Mouse (Mus musculus) testis, adult 2 months (tissue): Measurements from ENCODE around the gene Lpar3. TPM values are rescaled to one million over a fixed set of nuclear protein-coding genes. Genes with fewer than 3 reads are reported as not detected.

Source experiments
- H3K27ac ChIP-seq: fragments of 200-500 bp; 2 replicates; pipeline ENCODE4 v1.5.1; 2012; ENCODE audit warnings: low read depth, low read length; ENCODE audit not compliant: control insufficient read depth, insufficient read depth
- H3K27me3 ChIP-seq: fragments of 200-500 bp; 2 replicates; pipeline ENCODE4 v1.6.1; 2012; ENCODE audit warnings: mild to moderate bottlenecking, low read length, moderate library complexity; ENCODE audit not compliant: control insufficient read depth, insufficient read depth
- H3K36me3 ChIP-seq: fragments of 200-500 bp; 2 replicates; pipeline ENCODE4 v1.6.1; 2012; ENCODE audit warnings: mild to moderate bottlenecking, low read length; ENCODE audit not compliant: control insufficient read depth, insufficient read depth
- H3K4me1 ChIP-seq: fragments of 200-500 bp; 2 replicates; pipeline ENCODE4 v1.6.1; 2012; ENCODE audit warnings: low read length; ENCODE audit not compliant: control insufficient read depth, insufficient read depth
- H3K4me3 ChIP-seq: fragments of 200-500 bp; 2 replicates; pipeline ENCODE4 v1.5.1; 2012; ENCODE audit warnings: low read depth, mild to moderate bottlenecking, low read length, moderate library complexity, mixed read lengths; ENCODE audit not compliant: control insufficient read depth
- CTCF ChIP-seq: fragments of 200-500 bp; IDR thresholded peaks from 2 replicates; pipeline ENCODE4 v1.5.1; 2012; ENCODE audit warnings: low read depth, mild to moderate bottlenecking, inconsistent platforms, low read length, moderate library complexity; ENCODE audit not compliant: control insufficient read depth, insufficient read depth, insufficient replicate concordance
- POLR2A ChIP-seq: fragments of 200-500 bp; IDR thresholded peaks from 2 replicates; pipeline ENCODE4 v1.6.1; 2012; ENCODE audit warnings: low read depth, mild to moderate bottlenecking, inconsistent platforms, low read length, moderate library complexity; ENCODE audit not compliant: control insufficient read depth
- polyA plus RNA-seq: library from polyadenylated mRNA; depleted of rRNA; stranded (reverse); fragments of >200 nt; gene quantifications from 2 replicates; pipeline ENCODE4 v1.2.3, GENCODE M21; 2012

The Lpar3 gene
- polyA plus RNA-seq, 1 experiment: 27.0 TPM

- H3K4me3 ChIP-seq: no peak overlapping the region
- H3K27me3 ChIP-seq: no peaks in the 10 kb centered on the region
- no peak for TF ChIP-seq CTCF
- no peak for TF ChIP-seq POLR2A
- no peak overlapping the region for H3K27ac ChIP-seq
- H3K4me1 ChIP-seq: no peaks in the 10 kb centered on the region
- H3K36me3 ChIP-seq: no peaks in the 10 kb centered on the region
Measured at GRCm38 (mm10) chr3:146302451-146302850, 81.7 kb downstream of the Lpar3 start.

- no peaks in the 10 kb centered on the region for H3K4me1 ChIP-seq
- TF ChIP-seq POLR2A (no peak), CTCF (no peak)
- H3K27ac ChIP-seq: no peak overlapping the region
- no peaks in the 10 kb centered on the region for H3K27me3 ChIP-seq
- H3K4me3 ChIP-seq: no peak overlapping the region
- no peaks in the 10 kb centered on the region for H3K36me3 ChIP-seq
Measured at GRCm38 (mm10) chr3:146303194-146303593, 82.4 kb downstream of the Lpar3 start.

DNA sequence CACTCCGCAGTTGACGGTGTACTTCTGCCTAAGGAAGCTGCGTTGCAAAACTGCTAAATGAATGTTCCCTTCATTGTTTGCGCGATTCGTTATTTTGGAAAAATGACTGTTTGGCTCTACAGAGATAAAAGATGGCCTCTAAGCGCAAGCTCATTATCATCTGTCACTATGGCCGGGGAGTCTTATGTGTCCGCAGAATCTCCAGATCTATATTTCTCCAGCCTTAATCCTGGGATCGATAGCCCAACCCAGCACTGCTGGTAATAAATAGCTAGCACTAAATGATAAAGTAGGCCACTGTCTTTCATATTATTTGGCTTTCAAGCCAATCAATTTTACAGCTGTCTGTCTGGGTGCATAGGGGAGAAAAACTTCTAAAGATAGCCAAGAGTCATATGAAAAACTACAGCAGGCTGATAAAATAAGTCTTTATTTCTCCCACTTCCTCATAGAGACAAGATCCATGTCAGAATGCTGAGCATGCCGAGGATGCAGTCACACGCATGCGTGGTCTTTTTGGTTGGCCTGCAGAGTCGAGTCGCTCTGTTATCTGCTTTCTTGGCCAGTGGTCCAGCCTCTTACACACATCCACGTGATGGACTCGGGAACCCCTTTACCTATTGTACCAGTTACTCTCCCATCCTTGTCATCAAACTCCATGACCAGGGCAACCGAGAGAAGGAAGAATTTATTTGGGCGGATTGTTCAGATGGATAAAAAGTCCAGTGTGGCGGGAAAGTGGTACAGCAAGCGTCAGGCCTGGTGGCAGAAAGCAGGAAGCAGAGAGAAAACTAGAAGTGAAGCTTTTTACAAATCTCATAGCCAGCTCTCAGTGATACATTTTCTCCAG, 84.0 kb downstream of the Lpar3 start:
- Histone ChIP-seq H3K27ac (no peak overlapping the region), H3K4me1 (no peaks in the 10 kb centered on the region), H3K4me3 (no peak overlapping the region), H3K36me3 (no peaks in the 10 kb centered on the region), H3K27me3 (no peaks in the 10 kb centered on the region)
- TF ChIP-seq POLR2A (no peak), CTCF (no peak)

DNA sequence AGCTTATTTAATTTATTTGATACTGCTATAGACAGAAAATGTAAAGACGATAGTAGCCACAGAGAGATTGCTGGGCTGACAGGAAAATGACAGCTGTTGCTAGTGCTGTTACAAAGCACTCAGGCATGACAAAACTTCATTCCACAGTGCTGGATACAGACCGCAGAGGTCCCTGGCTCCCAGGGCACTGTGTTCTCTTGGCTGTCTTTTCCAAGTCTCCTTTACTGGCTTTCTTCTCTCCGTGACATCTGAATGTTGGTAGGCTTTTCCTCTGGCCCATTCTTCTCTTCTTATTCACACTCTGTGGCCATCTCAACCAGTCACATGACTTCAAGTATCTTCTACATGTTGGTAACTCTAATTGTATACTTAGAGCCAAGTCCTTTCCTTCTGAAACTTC, 86.6 kb downstream of the Lpar3 start:
- Histone ChIP-seq H3K27me3 (no peaks in the 10 kb centered on the region), H3K36me3 (no peaks in the 10 kb centered on the region), H3K4me3 (no peak overlapping the region), H3K27ac (no peak overlapping the region), H3K4me1 (no peaks in the 10 kb centered on the region)
- TF ChIP-seq CTCF (no peak), POLR2A (no peak)

DNA sequence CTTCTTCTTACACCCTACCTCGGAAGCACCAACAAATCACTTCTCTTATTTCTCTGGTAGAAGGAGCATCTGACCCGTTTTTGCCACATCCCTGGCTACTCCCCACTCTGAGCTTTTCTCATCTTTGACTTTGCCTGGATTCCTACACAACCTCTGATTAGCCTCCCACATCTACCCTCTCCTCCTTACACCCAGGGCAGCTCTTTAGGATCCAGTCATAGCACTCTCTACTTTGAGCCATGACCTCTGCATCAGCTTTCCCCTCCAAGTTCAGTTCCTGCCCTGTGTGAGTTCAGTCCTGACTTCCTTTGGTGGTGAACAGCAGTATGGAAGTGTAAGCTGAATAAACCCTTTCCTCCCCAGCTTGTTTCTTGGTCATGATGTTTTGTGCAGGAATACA, 87.1 kb downstream of the Lpar3 start:
- H3K36me3 ChIP-seq: no peaks in the 10 kb centered on the region
- H3K4me1 ChIP-seq: no peaks in the 10 kb centered on the region
- H3K27me3 ChIP-seq: no peaks in the 10 kb centered on the region
- H3K27ac ChIP-seq: no peak overlapping the region
- TF ChIP-seq CTCF (no peak), POLR2A (no peak)
- no peak overlapping the region for H3K4me3 ChIP-seq

- Histone ChIP-seq H3K4me3 (no peak overlapping the region), H3K4me1 (no peaks in the 10 kb centered on the region), H3K36me3 (no peaks in the 10 kb centered on the region), H3K27ac (no peak overlapping the region), H3K27me3 (no peaks in the 10 kb centered on the region)
- TF ChIP-seq POLR2A: no peak
- no peak for TF ChIP-seq CTCF
Measured at GRCm38 (mm10) chr3:146309586-146309985, 88.8 kb downstream of the Lpar3 start.

DNA sequence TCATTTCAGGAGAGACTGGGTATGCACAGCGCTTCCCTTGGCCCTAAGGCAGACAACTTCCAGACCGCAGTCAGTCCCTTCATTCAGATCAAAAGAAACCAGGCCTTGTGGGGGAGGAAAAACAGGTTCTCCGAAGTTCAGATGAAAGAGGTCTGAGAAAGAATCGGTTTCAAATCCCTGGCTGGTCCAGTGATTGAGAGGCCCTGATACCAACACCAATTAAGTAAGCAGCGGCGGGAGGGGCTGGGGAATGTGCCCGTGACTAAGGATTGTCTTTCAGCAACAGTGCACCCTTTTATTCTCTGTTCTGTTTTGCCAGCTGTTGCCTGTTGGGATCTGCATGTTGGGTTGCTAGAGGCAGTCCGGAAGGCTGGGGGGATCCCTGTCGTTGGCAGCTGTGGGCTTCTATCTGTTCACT, 90.4 kb downstream of the Lpar3 start:
- H3K27me3 ChIP-seq: no peaks in the 10 kb centered on the region
- H3K27ac ChIP-seq: no peak overlapping the region
- no peaks in the 10 kb centered on the region for H3K4me1 ChIP-seq
- no peak overlapping the region for H3K4me3 ChIP-seq
- no peaks in the 10 kb centered on the region for H3K36me3 ChIP-seq
- TF ChIP-seq POLR2A (no peak), CTCF (no peak)
